In the genomic region with DNA sequence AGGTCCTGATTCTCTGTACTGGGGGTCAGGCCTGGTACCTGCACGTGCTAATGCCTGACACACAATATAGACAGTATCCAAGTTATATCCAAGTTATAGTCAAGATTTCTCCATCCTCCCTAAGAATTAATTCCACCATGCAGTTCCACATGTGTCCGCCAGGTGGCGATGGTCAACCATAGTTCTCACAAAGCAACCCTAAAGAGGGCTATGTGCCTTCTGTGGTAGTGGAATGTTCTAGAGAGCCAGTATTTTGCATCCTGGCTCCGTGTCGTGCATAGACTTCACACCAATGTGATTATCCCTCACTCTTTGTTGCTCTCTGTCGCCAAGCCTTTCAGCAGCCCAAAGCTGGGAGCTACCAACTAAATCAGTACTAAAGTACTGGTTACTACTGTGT, we compare ENCODE assay signal across 8 mouse cellular contexts. TPM values are rescaled to one million over a fixed set of nuclear protein-coding genes. Genes with fewer than 3 reads are reported as not detected.
A peak's percentile ranks its signal among the peaks of the same experiment; 100 is the strongest.
DNase-seq lines count a peak whose midpoint lies in the region; ATAC-seq lines count a peak whose summit lies in the region.

No protein-coding gene starts in this region.

- peak; percentile 69; the same call in 1 of the 2 replicates for ATAC-seq in frontal cortex, adult (ENCODE audit: low TSS enrichment)
- ATAC-seq in hindbrain, embryonic 16.5 days: peak; percentile 82
- 0 out of 2 replicates have a peak, but pooled peaks have one; percentile 41 for ATAC-seq in megakaryocyte-erythroid progenitor cell, adult 5-6 weeks (replicated peaks; ENCODE audit: low FRiP score, low TSS enrichment, poor library complexity, severe bottlenecking)
- ATAC-seq in activated CD4-positive, CD25-positive, alpha-beta regulatory T cell, adult 4 months: no peak

- H3K36me3 ChIP-seq in hindbrain, embryonic 16.5 days (ENCODE audit: control insufficient read depth, insufficient read depth, low read length): no peaks in the 10 kb centered on the region

- H3K9ac ChIP-seq in hindbrain, embryonic 16.5 days (ENCODE audit: low read depth, low read length): no peak overlapping the region

- no peak overlapping the region for H3K27ac ChIP-seq in hindbrain, embryonic 16.5 days (ENCODE audit: low read depth, low read length)

- H3K9me3 ChIP-seq in hindbrain, embryonic 16.5 days (ENCODE audit: control insufficient read depth, low read length): no peaks in the 10 kb centered on the region

- no peaks in the 10 kb centered on the region for H3K4me1 ChIP-seq in hindbrain, embryonic 16.5 days (ENCODE audit: control insufficient read depth, insufficient read depth, low read depth, low read length)

- no peak overlapping the region for H3K4me2 ChIP-seq in hindbrain, embryonic 16.5 days (ENCODE audit: low read length)

- peaks cover 7% of the 10 kb centered on the region for H3K27me3 ChIP-seq in hindbrain, embryonic 16.5 days (replicated peaks; ENCODE audit: control insufficient read depth, insufficient read depth, low read length)

- H3K4me3 ChIP-seq in hindbrain, embryonic 16.5 days (ENCODE audit: low read length): no peak overlapping the region

- peak; percentile 85 for DNase-seq in adipocyte (ENCODE audit: low spot score)
- DNase-seq in cerebellum, adult 9-10 months: peak; percentile 88
- DNase-seq in layer of hippocampus, postnatal 36 days: peak; percentile 75 to 80
- peak; percentile 54 to 79 for DNase-seq in spleen, adult 18-20 months

- WGBS in hindbrain, embryonic 16.5 days: 1% methylated on average over 6 of the region's 6 CpGs

RNA-seq across cellular contexts. Expression of gene Meox1, which starts 25.5 kb away (rescaled TPM):
- polyA plus RNA-seq in hindbrain, embryonic 16.5 days (2015; fragmentation: Nextera tagmentation; extraction: Ambion mirVana): 0.96 and 0.99 TPM in 2 replicates
- under 1 TPM; 0.43 to 0.50 TPM for total RNA-seq in layer of hippocampus, postnatal 36 days (2021)
- total RNA-seq in megakaryocyte-erythroid progenitor cell, adult 5-6 weeks (2014; fragmentation: Nextera tagmentation): not detected in 2 replicates
- not detected in 2 replicates for total RNA-seq in megakaryocyte-erythroid progenitor cell, adult 5-6 weeks (2017)
- polyA plus RNA-seq in activated CD4-positive, CD25-positive, alpha-beta regulatory T cell, adult 4 months (2017; shearing (Covaris generic)): not detected

RNA-seq across cellular contexts. Expression of gene Sost, which starts 47.2 kb away (rescaled TPM):
- polyA plus RNA-seq in hindbrain, embryonic 16.5 days (2015; fragmentation: Nextera tagmentation; extraction: Ambion mirVana): 0.10 and 0.12 TPM in 2 replicates
- total RNA-seq in layer of hippocampus, postnatal 36 days (2021): not detected
- not detected in 2 replicates for total RNA-seq in megakaryocyte-erythroid progenitor cell, adult 5-6 weeks (2014; fragmentation: Nextera tagmentation)
- not detected in 2 replicates for total RNA-seq in megakaryocyte-erythroid progenitor cell, adult 5-6 weeks (2017)
- polyA plus RNA-seq in activated CD4-positive, CD25-positive, alpha-beta regulatory T cell, adult 4 months (2017; shearing (Covaris generic)): not detected
